Mouse (Mus musculus) liver, embryonic 14.5 days (tissue): ENCODE data around the gene Lrmda.

ENCODE experiments used
- CTCF ChIP-seq: IDR thresholded peaks from 2 replicates; pipeline ENCODE4 v1.5.1; 2016; ENCODE audit warnings: antibody characterized with exemption, low read depth, control low read depth
- EP300 ChIP-seq: IDR thresholded peaks from 2 replicates; pipeline ENCODE4 v1.6.1; 2016; ENCODE audit warnings: antibody characterized with exemption, low read depth

DNA sequence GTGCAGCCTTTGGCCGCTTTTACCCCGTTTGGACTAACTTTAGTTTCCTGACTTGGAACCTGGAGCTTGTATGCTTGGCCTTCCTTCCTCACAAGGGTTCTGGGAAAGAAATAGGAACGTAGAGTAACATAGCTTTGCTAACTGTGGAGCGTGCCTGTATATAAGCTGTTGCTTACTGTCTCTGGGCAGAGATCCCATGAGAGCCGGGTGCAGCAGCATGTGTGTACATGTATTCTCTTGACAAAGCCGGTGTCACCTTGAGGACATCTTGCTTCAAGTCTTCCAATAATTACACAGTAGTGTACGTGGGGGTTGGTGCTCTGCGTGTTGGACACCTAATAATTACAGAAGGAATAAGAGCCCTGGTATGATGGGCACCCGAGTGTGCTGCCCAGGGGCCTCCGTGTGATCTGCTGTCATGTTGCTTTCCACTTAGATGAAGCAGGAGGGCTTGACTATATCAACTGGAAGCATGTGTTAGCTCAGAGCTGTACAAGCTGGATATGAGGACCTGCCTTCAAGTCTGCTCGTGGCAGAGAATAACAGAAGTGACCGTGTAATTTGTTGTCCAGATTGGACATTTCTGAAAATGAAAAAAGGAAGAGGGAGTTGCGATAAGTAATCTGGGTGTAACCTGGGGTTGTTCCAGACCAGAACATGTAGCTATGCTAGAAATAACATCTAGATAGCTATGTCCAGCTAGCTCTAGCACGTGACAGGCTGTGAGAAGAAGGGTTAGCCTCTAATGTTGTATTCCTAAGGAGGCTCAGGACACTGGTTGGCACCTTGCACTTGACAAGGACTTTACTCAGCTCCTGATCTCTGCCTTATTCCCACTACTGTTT, 82.7 kb downstream of the Lrmda start:
- no peak for TF ChIP-seq CTCF
- TF ChIP-seq EP300: no peak
